Mouse (Mus musculus) embryonic fibroblast, embryonic 13.5 days (primary cell): Measurements from ENCODE around the gene Fnbp1.

Experiments
- CTCF ChIP-seq: IDR thresholded peaks from 2 replicates; pipeline ENCODE4 v1.5.1; 2011; ENCODE audit warnings: mild to moderate bottlenecking, control low read depth, low read length, moderate library complexity, borderline replicate concordance; ENCODE audit not compliant: insufficient read depth
- POLR2A ChIP-seq: IDR thresholded peaks from 2 replicates; pipeline ENCODE4 v1.6.1; 2011; ENCODE audit warnings: low read depth, mild to moderate bottlenecking, control low read depth, low read length, moderate library complexity

DNA sequence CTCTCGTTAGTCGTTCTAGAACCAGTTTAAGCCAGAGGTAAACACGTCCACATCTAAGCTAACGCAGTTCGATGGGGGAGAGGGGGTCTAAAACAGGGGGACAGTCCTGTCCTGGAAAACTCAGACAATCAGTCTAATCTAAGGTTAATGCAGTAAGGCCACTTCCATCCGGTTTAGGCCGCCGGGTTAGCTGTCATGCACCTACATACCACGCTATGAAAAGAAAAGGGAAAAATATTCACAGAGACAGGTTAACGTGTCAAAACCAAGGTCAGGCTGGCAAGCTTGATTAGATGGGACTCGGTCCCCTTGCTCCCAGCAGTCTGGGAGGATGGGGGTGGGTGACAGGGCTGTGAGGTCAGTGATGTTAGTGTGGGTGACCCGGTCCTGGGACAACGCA is 88.4 kb downstream of the Fnbp1 start:
- TF ChIP-seq CTCF: no peak
- TF ChIP-seq POLR2A: no peak
